In the genomic region with DNA sequence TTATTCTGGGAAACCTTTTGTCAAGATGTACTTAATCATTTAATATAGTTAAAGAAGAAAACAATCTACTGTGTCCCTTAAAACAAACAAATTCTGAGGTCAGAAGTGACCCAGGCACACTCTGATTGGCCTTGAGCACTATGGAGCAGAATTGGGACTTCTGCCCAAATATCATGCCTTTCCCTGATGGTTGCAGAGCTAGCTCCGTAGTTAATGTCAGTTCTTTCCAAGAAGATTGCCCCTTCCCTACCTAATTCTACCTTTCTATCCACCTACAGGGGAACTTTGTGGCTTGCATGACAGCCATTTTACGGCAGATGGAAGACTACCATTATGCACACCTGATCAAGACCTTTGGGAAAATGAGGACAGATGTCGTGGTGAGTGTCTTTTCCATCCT, we compare ENCODE assay signal across 19 mouse cellular contexts. TPM values are rescaled to one million over a fixed set of nuclear protein-coding genes. Genes with fewer than 3 reads are reported as not detected.
"Had no signal": no experiment of that assay in that cellular context is flagged by ENCODE, and none has a peak within 500 bp of the region (broad histone marks: within the 10 kb centered on the region; RNA-seq: fewer than 3 reads in every experiment).

No protein-coding gene starts in this region.

- H3K9ac ChIP-seq: neural tube, embryonic 15.5 days; stomach, embryonic 15.5 days had no signal

- H3K4me2 ChIP-seq: neural tube, embryonic 15.5 days; stomach, embryonic 15.5 days had no signal

- DNase-seq: retina, postnatal 1 day; right cerebral cortex, adult 18-20 months; right cerebral cortex, postnatal 14 days; right cerebral cortex, postnatal 25 days; right cerebral cortex, postnatal 4 days; spleen, adult 18-20 months; thymus, adult 18-20 months; thymus, adult 2 months; thymus, postnatal 14 days; thymus, postnatal 25 days; thymus, postnatal 36 days; thymus, postnatal 4 days had no signal

- H3K9me3 ChIP-seq: neural tube, embryonic 15.5 days; stomach, embryonic 15.5 days had no signal

- H3K27ac ChIP-seq: neural tube, embryonic 15.5 days; stomach, embryonic 15.5 days; stomach, postnatal 0 days had no signal

- H3K4me3 ChIP-seq: neural tube, embryonic 15.5 days; stomach, embryonic 15.5 days had no signal

- H3K27me3 ChIP-seq: neural tube, embryonic 15.5 days; stomach, embryonic 15.5 days had no signal

- H3K36me3 ChIP-seq: neural tube, embryonic 15.5 days; stomach, embryonic 15.5 days had no signal

- H3K4me1 ChIP-seq: neural tube, embryonic 15.5 days; stomach, embryonic 15.5 days had no signal

RNA-seq across cellular contexts. Expression of a gene that starts 52.0 kb away (rescaled TPM):
- total RNA-seq: neutrophil, adult 5-6 weeks had no signal
- polyA plus RNA-seq: small intestine, adult 2 months; spleen, adult 2 months; thymus, adult 2 months; urinary bladder, adult 2 months had no signal
